Mouse (Mus musculus): ENCODE results near the gene Yif1b.
"Not testable (repeated sequence)": the region's sequence is repeated elsewhere in the genome, so short reads cannot be mapped to it uniquely, and the experiment has no call there.

The Yif1b gene

GRCm38 (mm10) chr7:29238019-29238967 lies at the start of gene Yif1b:
TSS of gene Yif1b (plus strand) at chr7:29238329.
- DNase-seq (ENCODE audit: low spot score), result peak; percentile 99

GRCm38 (mm10) chr7:29194230-29194629 lies 43.9 kb upstream of the Yif1b start:
- not testable (repeated sequence) for DNase-seq (ENCODE audit: low spot score)

GRCm38 (mm10) chr7:29202577-29202976 lies 35.6 kb upstream of the Yif1b start:
- no peak for DNase-seq (ENCODE audit: low spot score)

GRCm38 (mm10) chr7:29211013-29211412 lies 27.1 kb upstream of the Yif1b start:
- not testable (repeated sequence) for DNase-seq (ENCODE audit: low spot score)

- DNase-seq (ENCODE audit: low spot score), result peak; percentile 74
Observed at GRCm38 (mm10) chr7:29211415-29212198, 26.5 kb upstream of the Yif1b start.

DNA sequence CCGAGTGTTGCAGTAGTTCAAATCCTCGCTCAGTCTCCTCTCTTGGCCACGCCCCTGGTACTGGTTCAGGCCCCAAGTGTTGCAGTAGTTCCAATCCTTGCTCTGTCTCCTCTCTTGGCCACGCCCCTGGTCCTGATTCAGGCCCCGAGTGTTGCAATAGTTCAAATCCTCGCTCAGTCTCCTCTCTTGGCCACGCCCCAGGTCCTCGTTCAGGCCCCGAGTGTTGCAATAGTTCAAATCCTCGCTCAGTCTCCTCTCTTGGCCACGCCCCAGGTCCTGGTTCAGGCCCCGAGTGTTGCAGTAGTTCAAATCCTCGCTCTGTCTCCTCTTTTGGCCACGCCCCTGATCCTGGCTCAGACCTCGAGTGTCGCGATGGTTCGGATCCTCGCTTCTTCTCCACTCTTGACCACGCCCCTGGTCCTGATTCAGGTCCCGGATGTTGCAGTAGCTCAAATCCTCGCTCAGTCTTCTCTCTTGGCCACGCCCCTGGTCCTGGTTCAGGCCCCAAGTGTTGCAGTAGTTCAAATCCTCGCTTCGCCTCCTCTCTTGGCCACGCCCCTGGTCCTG lies 25.8 kb upstream of the Yif1b start:
- no peak for DNase-seq (ENCODE audit: low spot score)

DNA sequence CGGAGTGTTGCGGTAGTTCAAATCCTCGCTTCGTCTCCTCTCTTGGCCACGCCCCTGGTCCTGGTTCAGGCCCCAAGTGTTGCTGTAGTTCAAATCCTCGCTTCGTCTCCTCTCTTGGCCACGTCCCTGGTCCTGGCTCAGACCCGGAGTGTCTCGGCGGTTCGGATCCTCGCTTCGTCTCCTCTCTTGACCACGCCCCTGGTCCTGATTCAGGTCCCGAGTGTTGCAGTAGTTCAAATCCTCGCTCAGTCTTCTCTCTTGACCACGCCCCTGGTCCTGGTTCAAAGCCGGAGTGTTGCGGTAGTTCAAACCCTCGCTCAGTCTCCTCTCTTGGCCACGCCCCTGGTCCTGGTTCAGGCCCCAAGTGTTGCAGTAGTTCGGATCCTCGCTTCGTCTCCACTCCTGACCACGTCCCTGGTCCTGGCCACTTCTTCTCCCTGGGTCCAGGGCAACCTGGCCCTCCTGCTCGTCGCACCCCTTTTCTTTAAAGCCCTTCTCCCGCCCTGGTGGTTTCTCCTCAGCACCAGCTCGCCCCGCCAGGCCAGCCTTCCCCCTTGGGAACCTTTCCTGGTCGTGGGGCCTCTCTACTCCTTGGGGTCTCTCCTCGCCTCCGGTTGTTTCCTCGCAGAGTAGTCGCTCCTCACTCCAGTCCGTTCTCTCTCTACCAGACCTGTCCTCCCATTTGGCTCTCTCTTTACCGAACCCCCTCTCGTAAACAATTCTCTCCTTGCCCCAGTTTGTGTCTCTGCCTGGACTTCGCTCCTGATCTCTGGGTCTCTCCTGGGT lies 25.2 kb upstream of the Yif1b start:
- DNase-seq (ENCODE audit: low spot score), result not testable (repeated sequence)

DNA sequence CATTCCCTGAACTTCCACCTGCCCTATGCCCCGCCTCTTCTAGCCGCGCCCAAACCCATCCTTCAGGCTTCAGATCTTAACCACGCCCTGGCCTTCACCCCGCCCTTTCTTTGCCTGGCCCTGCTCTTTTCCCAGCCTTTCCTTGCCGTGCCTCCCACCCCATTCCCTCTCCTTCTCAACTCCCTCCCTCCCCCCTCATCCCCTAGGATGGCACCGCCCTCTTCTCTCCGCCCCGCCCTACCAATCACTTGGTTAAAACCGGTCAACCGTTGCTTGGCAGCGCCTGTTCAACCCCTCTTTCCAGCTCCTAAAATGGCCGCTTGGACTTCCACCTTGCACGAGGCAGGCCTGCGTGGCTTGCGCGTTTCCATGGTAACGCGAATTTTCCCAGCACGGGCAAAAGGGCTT lies 24.4 kb upstream of the Yif1b start, which contains the start of gene Catsperg1:
Catsperg1 (minus strand) TSS at position 361 of the 408 bp plus-strand sequence.
- DNase-seq (ENCODE audit: low spot score), result no peak

DNA sequence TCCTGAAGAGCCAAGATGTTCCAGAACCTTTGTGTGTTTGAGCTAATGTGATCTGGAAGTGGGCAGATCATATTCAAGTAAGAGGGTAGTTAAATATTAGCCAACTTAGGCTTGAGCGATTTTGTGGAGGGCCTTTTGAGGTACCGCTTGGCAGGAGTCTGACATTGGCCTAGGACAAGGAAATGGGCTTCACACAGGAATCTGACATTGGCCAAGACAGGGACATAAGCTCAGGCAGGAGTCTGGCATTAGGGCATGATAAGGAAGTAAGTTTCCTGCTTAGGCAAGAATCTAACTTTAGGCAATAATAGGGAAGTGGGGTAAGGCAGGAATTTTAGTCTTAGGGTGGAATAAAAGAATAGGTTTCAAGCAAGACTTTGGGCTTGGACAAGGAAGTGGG lies 23.9 kb upstream of the Yif1b start:
- no peak for DNase-seq (ENCODE audit: low spot score)

- no peak for DNase-seq (ENCODE audit: low spot score)
Observed at GRCm38 (mm10) chr7:29214846-29215245, 23.3 kb upstream of the Yif1b start.

DNA sequence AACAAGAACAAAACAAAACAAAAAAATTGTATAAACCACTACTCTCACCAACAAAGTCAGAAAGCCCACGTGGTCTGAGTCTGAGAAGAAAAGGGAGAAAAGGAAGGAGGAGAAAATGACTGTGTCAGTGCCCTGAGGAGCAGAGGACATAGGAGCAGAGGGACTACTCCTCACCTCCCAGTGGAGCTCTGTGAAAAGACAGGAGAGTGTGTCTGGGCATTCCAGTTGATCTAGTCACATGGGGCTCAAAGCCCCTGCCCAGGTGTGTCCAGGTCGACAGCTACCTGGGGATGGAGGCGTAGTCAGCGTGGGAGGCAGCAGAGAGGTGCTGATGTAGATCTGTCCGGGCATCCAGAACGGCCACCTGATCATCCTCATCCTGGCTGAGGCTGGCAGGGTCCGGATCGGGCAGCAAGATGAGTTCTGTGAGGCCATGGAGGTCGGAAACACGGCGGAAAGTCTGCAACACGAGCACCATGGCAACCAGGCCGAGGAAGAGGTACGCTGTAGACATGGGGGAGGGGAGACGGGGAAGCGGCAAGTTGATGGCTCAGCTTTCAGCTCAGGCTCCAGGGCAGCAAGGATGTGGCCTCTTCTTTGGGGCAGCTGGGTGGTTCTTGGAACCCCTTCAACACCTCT lies 13.3 kb upstream of the Yif1b start:
- no peak for DNase-seq (ENCODE audit: low spot score)

DNA sequence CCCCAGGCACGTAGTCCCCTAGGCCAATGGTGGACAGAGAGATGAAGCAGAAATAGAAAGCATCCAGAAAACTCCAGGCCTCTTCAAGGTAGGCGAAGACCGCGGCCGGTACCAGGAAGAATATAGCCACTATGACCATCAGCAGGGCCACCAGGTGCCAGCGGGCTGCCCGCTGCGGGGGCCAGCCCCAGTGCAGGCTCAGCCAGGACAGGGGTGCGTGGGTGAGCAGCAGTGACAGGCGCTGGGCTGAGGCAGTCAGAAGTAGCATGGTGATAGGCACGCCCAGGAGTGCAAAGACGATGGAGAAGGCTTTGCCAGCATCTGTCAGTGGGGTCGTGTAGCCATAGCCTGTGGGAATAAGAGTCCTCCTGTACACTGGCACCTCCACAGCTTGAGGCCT lies 12.6 kb upstream of the Yif1b start:
- DNase-seq (ENCODE audit: low spot score), result no peak

DNA sequence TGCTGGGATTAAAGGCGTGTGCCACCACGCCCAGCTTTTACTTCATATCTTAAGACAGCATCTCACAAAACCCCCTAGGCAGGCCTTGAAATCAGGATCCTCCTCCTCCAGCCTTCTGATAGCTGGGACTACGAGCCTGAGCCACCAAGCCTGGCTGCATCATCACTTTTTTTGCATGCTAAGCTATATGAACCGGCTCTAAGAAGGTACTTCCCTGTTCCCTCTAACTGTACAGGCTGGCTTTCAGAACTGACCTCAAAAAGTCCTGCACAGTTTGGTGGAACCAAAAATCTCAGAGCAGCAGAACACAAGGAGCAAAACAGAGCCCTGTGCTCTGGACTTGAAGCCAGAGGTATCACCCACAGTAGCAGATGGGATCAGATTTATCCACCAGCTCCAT lies 9.9 kb upstream of the Yif1b start:
- DNase-seq (ENCODE audit: low spot score), result no peak

DNA sequence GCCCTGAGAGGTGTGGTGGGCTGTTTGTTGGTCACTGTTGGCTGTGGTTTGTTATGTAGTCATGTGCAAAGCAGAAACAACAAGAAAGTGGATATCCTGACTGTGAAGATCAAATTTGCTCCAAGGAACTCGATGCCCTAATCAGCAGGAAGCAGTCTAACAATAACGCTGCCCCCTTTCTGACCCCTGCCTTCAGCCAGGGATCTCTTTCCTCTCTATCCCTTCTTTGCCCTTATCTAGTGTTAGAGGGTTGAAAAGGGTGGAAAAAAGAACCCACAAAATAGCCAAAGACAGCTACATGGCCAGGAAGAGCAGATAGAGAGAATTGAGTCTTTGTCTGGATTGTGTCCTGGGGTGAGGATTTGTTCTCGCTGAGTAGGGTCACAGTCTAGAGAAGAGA lies 7.6 kb upstream of the Yif1b start:
- DNase-seq (ENCODE audit: low spot score), result no peak

- DNase-seq (ENCODE audit: low spot score), result no peak
Observed at GRCm38 (mm10) chr7:29231517-29231916, 6.6 kb upstream of the Yif1b start.

DNA sequence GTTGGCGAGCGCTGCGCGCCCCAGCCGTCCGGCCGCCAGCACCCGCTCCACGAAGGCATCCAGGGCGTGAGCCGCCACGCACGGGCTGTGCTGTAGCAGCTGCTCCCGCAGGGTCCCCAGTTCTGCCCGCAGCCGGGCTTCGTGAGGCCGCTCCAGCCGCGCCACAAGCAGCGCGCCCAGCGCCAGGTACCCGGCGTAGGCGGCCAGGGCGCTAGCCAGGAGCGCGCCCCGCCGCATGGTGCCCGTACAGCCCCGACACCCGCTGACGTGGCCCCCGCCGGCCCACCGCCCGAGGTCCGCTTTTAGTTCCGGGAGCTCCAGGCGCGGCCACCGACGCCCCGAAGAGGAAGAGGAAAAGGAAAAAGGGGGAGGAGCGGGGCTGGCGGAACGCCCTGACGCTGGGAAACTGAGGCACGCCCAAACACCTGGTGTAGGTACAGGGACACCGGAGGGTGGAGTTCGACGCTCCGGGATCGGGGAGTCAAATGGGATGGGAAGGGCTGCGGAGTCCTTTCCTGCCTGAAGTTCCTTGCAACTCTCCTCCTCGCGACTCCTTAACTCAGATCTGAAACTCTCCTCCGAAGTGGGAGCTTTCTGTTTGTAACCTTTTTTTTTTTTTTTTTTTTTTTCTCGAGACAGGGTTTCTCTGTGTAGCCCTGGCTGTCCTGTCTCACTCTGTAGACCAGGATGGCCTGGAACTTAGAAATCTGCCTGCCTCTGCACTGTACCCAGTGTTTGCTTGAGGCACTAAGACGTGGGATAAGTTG lies 5.7 kb upstream of the Yif1b start, which contains the start of gene Kcnk6:
Kcnk6 (minus strand) TSS at position 269 of the 767 bp plus-strand sequence.
- DNase-seq (ENCODE audit: low spot score), result no peak

DNA sequence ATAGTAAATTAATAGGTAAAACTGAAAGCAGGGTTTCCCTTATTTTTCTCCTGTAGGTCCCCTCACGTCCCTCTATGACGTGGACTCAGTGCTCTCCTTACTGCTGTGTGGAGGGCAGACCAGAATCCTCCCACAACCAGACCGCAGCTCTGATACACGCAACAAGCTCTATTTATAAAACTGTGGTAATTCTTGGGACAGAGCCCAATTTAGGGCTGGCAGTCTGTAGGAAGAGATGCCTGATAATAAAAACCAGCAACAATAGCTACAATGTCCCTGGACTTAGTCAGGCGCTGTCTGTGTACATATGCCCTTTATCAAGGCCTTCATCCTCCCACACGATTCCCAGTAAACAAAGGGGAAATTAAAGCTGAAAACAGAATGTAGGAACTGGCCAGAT lies 4.4 kb upstream of the Yif1b start:
- no peak for DNase-seq (ENCODE audit: low spot score)

DNA sequence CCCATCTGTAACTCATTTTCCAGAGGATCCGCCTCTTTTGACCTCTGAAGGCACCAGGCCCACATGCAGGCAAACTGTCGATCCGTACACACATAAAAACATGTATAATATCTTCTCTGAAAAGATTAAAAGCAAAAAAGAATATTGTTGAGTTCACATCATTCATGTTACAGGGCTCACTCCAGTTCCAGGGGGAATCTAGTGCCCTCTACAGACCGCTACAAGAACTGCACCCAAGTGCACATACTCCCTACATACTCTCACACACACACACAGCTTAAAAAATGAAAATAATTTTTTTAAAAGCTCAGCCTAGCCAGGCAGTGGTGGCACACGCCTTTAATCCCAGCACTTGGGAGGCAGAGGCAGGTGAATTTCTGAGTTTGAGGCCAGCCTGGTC lies 3.5 kb upstream of the Yif1b start:
- DNase-seq (ENCODE audit: low spot score), result no peak

DNA sequence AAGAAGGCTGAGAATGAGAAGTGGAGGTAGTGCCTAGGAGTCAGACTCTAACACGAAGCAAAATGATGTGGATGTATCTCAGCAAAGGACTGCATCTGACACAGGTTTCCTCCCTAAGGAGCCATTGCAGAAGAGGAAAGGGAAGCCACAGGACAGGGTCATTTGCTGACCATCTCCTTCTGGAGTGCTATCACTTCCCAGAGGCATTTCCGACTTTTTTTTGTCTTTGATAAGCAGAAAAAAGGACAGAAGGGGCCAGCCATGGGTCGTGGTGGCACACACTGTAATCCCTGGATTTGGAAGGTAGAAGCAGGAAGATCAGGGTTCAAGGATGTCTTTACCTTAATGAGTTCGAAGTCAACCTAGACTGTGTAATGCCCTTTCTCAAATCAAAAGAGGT lies 1.5 kb upstream of the Yif1b start:
- DNase-seq (ENCODE audit: low spot score), result no peak

DNA sequence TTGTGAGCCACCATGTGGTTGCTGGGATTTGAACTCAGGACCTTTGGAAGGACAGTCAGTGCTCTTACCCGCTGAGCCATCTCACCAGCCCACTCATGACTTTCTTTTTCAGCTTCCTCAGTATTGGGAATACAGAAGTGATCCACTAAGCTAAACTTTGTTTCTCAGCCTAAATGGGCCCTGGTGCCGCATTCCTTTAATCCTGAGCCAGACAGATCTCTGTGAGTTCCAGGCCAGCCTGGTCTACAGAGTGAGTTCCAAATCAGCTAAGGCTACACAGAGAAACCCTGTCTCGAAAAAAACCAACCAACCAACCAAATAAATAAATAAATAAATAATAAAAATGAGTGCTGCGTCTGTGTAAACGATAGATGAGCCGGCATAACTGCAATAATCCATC lies 533 bp upstream of the Yif1b start:
- not testable (repeated sequence) for DNase-seq (ENCODE audit: low spot score)

Data from spleen, adult 12 weeks (tissue).